Mouse (Mus musculus): ENCODE results near the gene Cct2. TPM values are rescaled to one million over a fixed set of nuclear protein-coding genes. Genes with fewer than 3 reads are reported as not detected.
"Not testable (repeated sequence)": the region's sequence is repeated elsewhere in the genome, so short reads cannot be mapped to it uniquely, and the experiment has no call there.

Gene Cct2
- polyA plus RNA-seq, 1 experiment, result 130 TPM

GRCm38 (mm10) chr10:117045175-117046056 is 18.2 kb downstream of the Cct2 start, which contains the start of gene Lrrc10:
Gene Lrrc10, plus strand, starts transcription at chr10:117045341.
- no peak within 1 kb of the TSS for H3K4me3 ChIP-seq (ENCODE audit: control insufficient read depth, insufficient read depth, low read length)
- no peaks in the 10 kb centered on the region for H3K27me3 ChIP-seq (ENCODE audit: control insufficient read depth, insufficient read depth, low read length)
- no peaks in the 10 kb centered on the region; the same call in 1 of the 2 replicates for H3K4me1 ChIP-seq (replicated peaks; ENCODE audit: control insufficient read depth, insufficient read depth, low read length)
- no peak for DNase-seq
- 60% methylated on average over 40 of the region's 40 CpGs for WGBS
- no peak within 1 kb of the TSS for H3K27ac ChIP-seq (ENCODE audit: control insufficient read depth, insufficient read depth, low read length)
- TF ChIP-seq CTCF (IDR thresholded peaks at IDR 0.05; ENCODE audit: borderline replicate concordance, control insufficient read depth, extremely low read depth, insufficient read depth, low read length, poor library complexity), result no peak
- peaks cover 11% of the 10 kb centered on the region for H3K36me3 ChIP-seq (ENCODE audit: control insufficient read depth, insufficient read depth, low read length)

- H3K4me3 ChIP-seq (ENCODE audit: control insufficient read depth, insufficient read depth, low read length), result not testable (repeated sequence)
- WGBS, result 47% methylated on average over 16 of the region's 16 CpGs
Measured at GRCm38 (mm10) chr10:117043497-117044166, 20.0 kb downstream of the Cct2 start.

GRCm38 (mm10) chr10:117042295-117042694 is 21.3 kb downstream of the Cct2 start:
- Histone ChIP-seq H3K36me3 (ENCODE audit: control insufficient read depth, insufficient read depth, low read length) (no peaks in the 10 kb centered on the region), H3K4me3 (ENCODE audit: control insufficient read depth, insufficient read depth, low read length) (no peak overlapping the region), H3K27ac (ENCODE audit: control insufficient read depth, insufficient read depth, low read length) (no peak overlapping the region), H3K4me1 (replicated peaks; ENCODE audit: control insufficient read depth, insufficient read depth, low read length) (no peaks in the 10 kb centered on the region; the same call in 1 of the 2 replicates), H3K27me3 (ENCODE audit: control insufficient read depth, insufficient read depth, low read length) (no peaks in the 10 kb centered on the region)
- 81% methylated on average over 14 of the region's 14 CpGs for WGBS
- no peak for DNase-seq
- TF ChIP-seq CTCF (IDR thresholded peaks at IDR 0.05; ENCODE audit: borderline replicate concordance, control insufficient read depth, extremely low read depth, insufficient read depth, low read length, poor library complexity), result no peak
- TF ChIP-seq POLR2A (IDR thresholded peaks at IDR 0.05; ENCODE audit: control insufficient read depth, extremely low read depth, insufficient read depth, low read length, poor library complexity), result no peak

More at GRCm38 (mm10) chr10:117043497-117044166, 20.0 kb downstream of the Cct2 start:
- H3K27me3 ChIP-seq (ENCODE audit: control insufficient read depth, insufficient read depth, low read length); H3K4me1 ChIP-seq (replicated peaks; ENCODE audit: control insufficient read depth, insufficient read depth, low read length); H3K36me3 ChIP-seq (ENCODE audit: control insufficient read depth, insufficient read depth, low read length); DNase-seq; H3K27ac ChIP-seq (ENCODE audit: control insufficient read depth, insufficient read depth, low read length): not testable (repeated sequence)

- no peaks in the 10 kb centered on the region; the same call in 1 of the 2 replicates for H3K4me1 ChIP-seq (replicated peaks; ENCODE audit: control insufficient read depth, insufficient read depth, low read length)
- TF ChIP-seq POLR2A (IDR thresholded peaks at IDR 0.05; ENCODE audit: control insufficient read depth, extremely low read depth, insufficient read depth, low read length, poor library complexity) (no peak), CTCF (IDR thresholded peaks at IDR 0.05; ENCODE audit: borderline replicate concordance, control insufficient read depth, extremely low read depth, insufficient read depth, low read length, poor library complexity) (no peak)
- no peaks in the 10 kb centered on the region for H3K27me3 ChIP-seq (ENCODE audit: control insufficient read depth, insufficient read depth, low read length)
- WGBS, result 74% methylated on average over 6 of the region's 6 CpGs
- H3K36me3 ChIP-seq (ENCODE audit: control insufficient read depth, insufficient read depth, low read length), result no peaks in the 10 kb centered on the region
- no peak overlapping the region for H3K27ac ChIP-seq (ENCODE audit: control insufficient read depth, insufficient read depth, low read length)
- DNase-seq, result no peak
- no peak overlapping the region for H3K4me3 ChIP-seq (ENCODE audit: control insufficient read depth, insufficient read depth, low read length)
Measured at GRCm38 (mm10) chr10:117040355-117040754, 23.3 kb downstream of the Cct2 start.

- Histone ChIP-seq H3K4me1 (replicated peaks; ENCODE audit: control insufficient read depth, insufficient read depth, low read length) (no peaks in the 10 kb centered on the region), H3K27me3 (ENCODE audit: control insufficient read depth, insufficient read depth, low read length) (no peaks in the 10 kb centered on the region), H3K4me3 (ENCODE audit: control insufficient read depth, insufficient read depth, low read length) (no peak overlapping the region), H3K36me3 (ENCODE audit: control insufficient read depth, insufficient read depth, low read length) (no peaks in the 10 kb centered on the region), H3K27ac (ENCODE audit: control insufficient read depth, insufficient read depth, low read length) (no peak overlapping the region)
- 12% methylated on average over 8 of the region's 8 CpGs for WGBS
- TF ChIP-seq POLR2A (IDR thresholded peaks at IDR 0.05; ENCODE audit: control insufficient read depth, extremely low read depth, insufficient read depth, low read length, poor library complexity), result no peak
- peak; percentile 68; the same call in 1 of the 2 replicates for TF ChIP-seq CTCF (IDR thresholded peaks at IDR 0.05; ENCODE audit: borderline replicate concordance, control insufficient read depth, extremely low read depth, insufficient read depth, low read length, poor library complexity)
- peak; percentile 79 for DNase-seq
Measured at GRCm38 (mm10) chr10:117033785-117034184, 29.8 kb downstream of the Cct2 start.

- WGBS, result 97% methylated on average over 3 of the region's 3 CpGs
- no peaks in the 10 kb centered on the region for H3K27me3 ChIP-seq (ENCODE audit: control insufficient read depth, insufficient read depth, low read length)
- H3K4me1 ChIP-seq (replicated peaks; ENCODE audit: control insufficient read depth, insufficient read depth, low read length), result no peaks in the 10 kb centered on the region
- H3K4me3 ChIP-seq (ENCODE audit: control insufficient read depth, insufficient read depth, low read length), result no peak overlapping the region
- H3K36me3 ChIP-seq (ENCODE audit: control insufficient read depth, insufficient read depth, low read length), result no peaks in the 10 kb centered on the region
- no peak for DNase-seq
- TF ChIP-seq CTCF (IDR thresholded peaks at IDR 0.05; ENCODE audit: borderline replicate concordance, control insufficient read depth, extremely low read depth, insufficient read depth, low read length, poor library complexity) (no peak), POLR2A (IDR thresholded peaks at IDR 0.05; ENCODE audit: control insufficient read depth, extremely low read depth, insufficient read depth, low read length, poor library complexity) (no peak)
- no peak overlapping the region for H3K27ac ChIP-seq (ENCODE audit: control insufficient read depth, insufficient read depth, low read length)
Measured at GRCm38 (mm10) chr10:117031160-117031559, 32.5 kb downstream of the Cct2 start.

Measured in thymus, adult 2 months (tissue).